Comparison of ENCODE assay signal across 15 mouse cellular contexts in genomic region chr6:55319585-55320551, GRCm38 (mm10). TPM values are rescaled to one million over a fixed set of nuclear protein-coding genes. Genes with fewer than 3 reads are reported as not detected.
A peak's percentile ranks its signal among the peaks of the same experiment; 100 is the strongest.
DNase-seq lines count a peak whose midpoint lies in the region; ATAC-seq and TF ChIP-seq lines count a peak whose summit lies in the region.
"Had no signal": no experiment of that assay in that cellular context is flagged by ENCODE, and none has a peak within 500 bp of the region (broad histone marks: within the 10 kb centered on the region; RNA-seq: fewer than 3 reads in every experiment).

No protein-coding gene starts in this region.

- intact Hi-C loops in heart, postnatal 25 days (cut with DNase I): loop anchor here (2.0 kb wide), 1 partner anchor 23 kb away; no protein-coding TSS in a partner anchor

- no peak overlapping the region for H3K9ac ChIP-seq in midbrain, postnatal 0 days (replicated peaks; ENCODE audit: low read length, poor library complexity, severe bottlenecking)
- H3K9ac ChIP-seq in midbrain, embryonic 13.5 days (replicated peaks): no peak overlapping the region
- H3K9ac ChIP-seq in limb, embryonic 15.5 days: no peak overlapping the region
- H3K9ac ChIP-seq: forebrain, embryonic 15.5 days; kidney, embryonic 15.5 days had no signal

- H3K27me3 ChIP-seq in midbrain, postnatal 0 days (ENCODE audit: insufficient read depth, low read length): no peaks in the 10 kb centered on the region
- H3K27me3 ChIP-seq in midbrain, embryonic 13.5 days: no peaks in the 10 kb centered on the region
- H3K27me3 ChIP-seq in limb, embryonic 15.5 days: no peaks in the 10 kb centered on the region
- no peaks in the 10 kb centered on the region for H3K27me3 ChIP-seq in cerebellum, adult 2 months (ENCODE audit: control insufficient read depth, insufficient read depth, low read length)
- H3K27me3 ChIP-seq: forebrain, embryonic 15.5 days; kidney, embryonic 15.5 days had no signal

- DNase-seq in heart, adult 18-20 months: peak; percentile 57 to 77
- no peak for DNase-seq in heart, postnatal 25 days (ENCODE audit: low spot score)
- no peak for DNase-seq in midbrain, postnatal 0 days (ENCODE audit: low spot score)
- DNase-seq in lung, postnatal 4 days: peak; percentile 63 to 83
- no peak for DNase-seq in cerebellum, adult 2 months
- no peak for DNase-seq in testis, postnatal 10 days (ENCODE audit: low spot score)
- DNase-seq: adrenal gland, postnatal 10 days; cerebellum, adult 11 months; thymus, postnatal 4 days had no signal

- no peak overlapping the region for H3K4me2 ChIP-seq in midbrain, postnatal 0 days (ENCODE audit: low read depth, low read length, poor library complexity, severe bottlenecking)
- no peak overlapping the region for H3K4me2 ChIP-seq in midbrain, embryonic 13.5 days (replicated peaks)
- H3K4me2 ChIP-seq in limb, embryonic 15.5 days: no peak overlapping the region
- H3K4me2 ChIP-seq: forebrain, embryonic 15.5 days; kidney, embryonic 15.5 days had no signal

- H3K27ac ChIP-seq in midbrain, postnatal 0 days (ENCODE audit: low read depth, low read length): peak overlapping the region; percentile 12; the same call in 1 of the 2 replicates
- no peak overlapping the region for H3K27ac ChIP-seq in midbrain, embryonic 13.5 days
- H3K27ac ChIP-seq in limb, embryonic 15.5 days: peak overlapping the region; percentile 38; the same call in 1 of the 2 replicates
- H3K27ac ChIP-seq in cerebellum, adult 2 months (ENCODE audit: insufficient read depth, low read length): no peak overlapping the region
- H3K27ac ChIP-seq: forebrain, embryonic 15.5 days; kidney, embryonic 15.5 days had no signal

- H3K4me1 ChIP-seq in midbrain, postnatal 0 days (ENCODE audit: insufficient read depth, low read length): no peaks in the 10 kb centered on the region
- H3K4me1 ChIP-seq in midbrain, embryonic 13.5 days (replicated peaks): no peaks in the 10 kb centered on the region
- 0 out of 2 replicates have a peak, but pooled peaks cover 7% of the 10 kb centered on the region for H3K4me1 ChIP-seq in limb, embryonic 15.5 days
- no peaks in the 10 kb centered on the region for H3K4me1 ChIP-seq in cerebellum, adult 2 months (ENCODE audit: control insufficient read depth, insufficient read depth, low read length)
- H3K4me1 ChIP-seq: forebrain, embryonic 15.5 days had no signal

- TF ChIP-seq CTCF in midbrain, postnatal 0 days (IDR thresholded peaks at IDR 0.05): no peak
- TF ChIP-seq CTCF in cerebellum, adult 2 months (IDR thresholded peaks at IDR 0.05; ENCODE audit: borderline replicate concordance, insufficient read depth, low read depth, low read length): no peak

- H3K9me3 ChIP-seq in midbrain, postnatal 0 days (ENCODE audit: low read length): no peaks in the 10 kb centered on the region
- H3K9me3 ChIP-seq in midbrain, embryonic 13.5 days: no peaks in the 10 kb centered on the region
- no peaks in the 10 kb centered on the region for H3K9me3 ChIP-seq in limb, embryonic 15.5 days
- H3K9me3 ChIP-seq: forebrain, embryonic 15.5 days; kidney, embryonic 15.5 days had no signal

- no peaks in the 10 kb centered on the region for H3K36me3 ChIP-seq in midbrain, postnatal 0 days (ENCODE audit: insufficient read depth, low read length)
- H3K36me3 ChIP-seq in midbrain, embryonic 13.5 days: peaks cover 7% of the 10 kb centered on the region
- 0 out of 2 replicates have a peak, but pooled peaks cover 5% of the 10 kb centered on the region for H3K36me3 ChIP-seq in limb, embryonic 15.5 days
- H3K36me3 ChIP-seq: forebrain, embryonic 15.5 days had no signal

- no peak for ATAC-seq in midbrain, postnatal 0 days (ENCODE audit: low FRiP score)
- no peak for ATAC-seq in midbrain, embryonic 13.5 days
- ATAC-seq in limb, embryonic 15.5 days (ENCODE audit: insufficient number of reproducible peaks, low FRiP score, low TSS enrichment, low read depth): no peak
- ATAC-seq: forebrain, embryonic 15.5 days had no signal

- WGBS in midbrain, postnatal 0 days: 74% methylated on average over 14 of the region's 14 CpGs
- WGBS in midbrain, embryonic 13.5 days: 80% methylated on average over 14 of the region's 14 CpGs
- 60% methylated on average over 14 of the region's 14 CpGs for WGBS in limb, embryonic 15.5 days
- WGBS in cerebellum, adult 2 months: 77% methylated on average over 14 of the region's 14 CpGs

- H3K4me3 ChIP-seq in midbrain, postnatal 0 days (ENCODE audit: low read depth, low read length): no peak overlapping the region
- H3K4me3 ChIP-seq in midbrain, embryonic 13.5 days (replicated peaks): no peak overlapping the region
- H3K4me3 ChIP-seq in limb, embryonic 15.5 days: no peak overlapping the region
- H3K4me3 ChIP-seq in cerebellum, adult 2 months (replicated peaks; ENCODE audit: insufficient read depth, low read depth, low read length): no peak overlapping the region
- H3K4me3 ChIP-seq: forebrain, embryonic 15.5 days; kidney, embryonic 15.5 days had no signal

- TF ChIP-seq POLR2A in cerebellum, adult 2 months (IDR thresholded peaks at IDR 0.05; ENCODE audit: borderline replicate concordance, insufficient read depth, low read length): no peak

RNA-seq across cellular contexts. Expression of gene Aqp1, which starts 16.4 kb away (rescaled TPM):
- total RNA-seq in heart, adult 18-20 months (2021): 100 to 1,000 TPM; 402 to 412 TPM
- 100 to 1,000 TPM; 426 to 457 TPM for total RNA-seq in heart, postnatal 25 days (2021)
- total RNA-seq in midbrain, postnatal 0 days (2014; rRNA removed): 2.2 and 13.2 TPM in 2 replicates
- 0.63 and 1.1 TPM in 2 replicates for polyA plus RNA-seq in midbrain, postnatal 0 days (2015; fragmentation: Nextera tagmentation; extraction: Ambion mirVana)
- polyA plus RNA-seq in midbrain, embryonic 13.5 days (2015; fragmentation: Nextera tagmentation; extraction: Ambion mirVana): 1.7 and 1.8 TPM in 2 replicates
- 119 and 122 TPM in 2 replicates for polyA plus RNA-seq in limb, embryonic 15.5 days (2015; fragmentation: Nextera tagmentation; extraction: Ambion mirVana)
- polyA plus RNA-seq in cerebellum, adult 2 months (2012; rRNA removed): 2.0 and 4.4 TPM in 2 replicates

RNA-seq across cellular contexts. Expression of gene Ghrhr, which starts 56.2 kb away (rescaled TPM):
- total RNA-seq in heart, adult 18-20 months (2021): not detected
- not detected for total RNA-seq in heart, postnatal 25 days (2021)
- total RNA-seq in midbrain, postnatal 0 days (2014; rRNA removed): not detected in 2 replicates
- polyA plus RNA-seq in midbrain, postnatal 0 days (2015; fragmentation: Nextera tagmentation; extraction: Ambion mirVana): not detected in 2 replicates
- polyA plus RNA-seq in midbrain, embryonic 13.5 days (2015; fragmentation: Nextera tagmentation; extraction: Ambion mirVana): not detected in 2 replicates
- not detected in 2 replicates for polyA plus RNA-seq in limb, embryonic 15.5 days (2015; fragmentation: Nextera tagmentation; extraction: Ambion mirVana)
- not detected in 2 replicates for polyA plus RNA-seq in cerebellum, adult 2 months (2012; rRNA removed)
- total RNA-seq: adrenal gland, postnatal 10 days; heart, postnatal 14 days had no signal
- polyA plus RNA-seq: C2C12; forebrain, embryonic 15.5 days had no signal

Comparison
In these comparisons a context has a peak if more than half of its experiments do, and no peak if none do; other contexts are left out.
1. DNase-seq: peak in heart, adult 18-20 months (2 of 2) and lung, postnatal 4 days (2 of 2); none in heart, postnatal 25 days (single experiment), midbrain, postnatal 0 days (single experiment), cerebellum, adult 2 months (0 of 2) and testis, postnatal 10 days (single experiment).
2. H3K27ac ChIP-seq: peak in midbrain, postnatal 0 days (single experiment) and limb, embryonic 15.5 days (single experiment); none in midbrain, embryonic 13.5 days (single experiment) and cerebellum, adult 2 months (single experiment).
3. RNA of gene Aqp1, which starts 16.4 kb away (polyA plus RNA-seq): 119 to 122 TPM in limb, embryonic 15.5 days; 2.0 to 4.4 TPM in cerebellum, adult 2 months, 1.7 to 1.8 TPM in midbrain, embryonic 13.5 days and 0.63 to 1.1 TPM in midbrain, postnatal 0 days; every median in the first group is over 10 times any median in the second.